Mouse (Mus musculus) yolk sac, embryonic 10.5 days (tissue): ENCODE measurements around the gene Ppig.
"Not testable (repeated sequence)": the region's sequence is repeated elsewhere in the genome, so short reads cannot be mapped to it uniquely, and the experiment has no call there.

ENCODE experiments used
- DNase-seq: peaks from one replicate; pipeline ENCODE4 v3.0.0-alpha.2; 2017; ENCODE audit warnings: low spot score

The Ppig gene

DNA sequence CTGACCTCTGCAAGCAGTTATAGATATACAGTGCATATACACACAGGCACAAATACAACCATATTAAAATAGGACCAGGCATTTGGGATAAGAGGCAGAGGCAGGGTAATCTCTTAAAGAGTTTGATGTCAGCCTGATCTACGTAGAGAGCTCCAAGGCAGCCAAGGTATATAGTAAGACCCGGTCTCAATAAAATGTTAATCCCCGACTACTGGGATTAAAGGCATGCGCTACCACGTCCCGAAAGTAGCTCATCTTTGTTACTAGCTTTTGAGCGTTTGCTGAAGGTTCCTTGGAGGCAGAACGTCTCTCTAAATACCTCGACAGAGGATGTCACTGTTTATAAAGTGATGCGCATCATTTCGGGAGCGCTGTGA, at the start of gene Ppig:
Gene Ppig (plus strand): TSS at position 273 of the 377 bp plus-strand sequence.
- DNase-seq: no peak

DNA sequence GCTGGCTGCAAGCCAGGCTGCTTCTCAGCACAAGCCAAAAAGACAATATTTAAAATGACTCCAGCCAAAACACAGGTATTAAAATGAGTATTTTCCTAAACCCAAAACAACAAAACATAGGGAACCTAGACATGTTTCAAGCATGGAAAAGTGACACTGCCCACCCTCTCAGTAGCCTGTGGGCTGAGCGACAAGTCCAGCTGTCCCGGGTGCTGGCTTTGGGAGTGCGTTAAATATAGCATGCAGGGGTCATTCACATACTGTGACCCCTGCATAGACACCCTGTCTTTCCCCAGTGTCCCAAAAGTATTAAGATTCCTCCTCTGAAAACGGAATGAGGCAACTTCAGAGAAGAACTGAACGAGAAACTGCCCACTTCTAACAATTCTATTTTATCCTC, 48.6 kb upstream of the Ppig start:
- DNase-seq: no peak

DNA sequence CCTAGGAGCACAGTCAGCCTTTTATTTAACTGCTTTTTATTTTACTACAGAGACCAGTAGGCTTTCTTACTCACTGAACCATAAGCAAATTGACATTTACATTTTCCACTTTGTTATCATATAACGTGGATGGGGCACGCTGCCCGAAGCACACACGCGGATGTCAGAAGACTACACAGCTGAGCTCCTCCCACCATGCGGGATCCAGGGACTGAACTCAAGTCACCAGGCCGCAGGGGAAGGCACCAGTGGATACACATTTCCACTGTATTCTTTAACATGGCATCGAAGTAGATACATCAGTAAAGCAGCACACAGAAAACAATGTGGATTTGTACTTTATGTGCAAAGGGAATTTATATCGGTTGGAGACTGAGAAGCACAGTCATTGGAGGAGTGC, 47.1 kb upstream of the Ppig start:
- DNase-seq: no peak

DNA sequence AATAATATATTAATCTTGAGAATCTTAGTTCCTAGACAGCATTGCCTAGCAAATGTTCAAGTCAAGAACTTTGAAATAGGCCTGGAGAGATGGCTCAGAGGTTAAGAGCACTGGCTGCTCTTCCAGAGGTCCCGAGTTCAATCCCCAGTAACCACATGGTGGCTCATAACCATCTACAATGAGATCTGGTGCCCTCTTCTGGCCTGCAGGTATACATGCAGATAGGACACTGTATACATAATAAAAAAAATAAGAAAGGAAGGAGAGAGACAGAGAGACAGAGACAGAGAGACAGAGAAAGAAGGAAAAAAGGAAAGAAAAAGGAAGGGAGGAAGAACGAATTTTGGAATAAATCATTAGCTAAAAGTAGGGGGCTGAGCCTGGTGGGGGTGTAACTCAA, 45.6 kb upstream of the Ppig start:
- no peak for DNase-seq

DNA sequence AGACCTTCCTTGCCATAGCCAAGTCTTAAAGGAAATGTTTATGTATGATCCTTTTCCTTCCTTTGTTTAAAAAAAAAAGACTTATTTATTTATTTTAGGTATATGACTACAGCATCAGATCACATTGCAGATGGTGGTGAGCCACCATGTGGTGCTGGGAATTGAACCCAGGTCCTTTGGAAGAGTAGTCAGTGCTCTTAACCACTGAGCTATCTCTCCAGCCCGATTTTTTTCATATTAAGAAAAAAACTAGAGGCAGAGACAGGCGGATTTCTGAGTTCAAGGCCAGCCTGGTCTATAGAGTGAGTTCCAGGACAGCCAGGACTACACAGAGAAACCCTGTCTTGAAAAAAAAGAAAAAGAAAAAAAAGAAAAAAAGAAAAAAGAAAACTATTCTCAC, 45.1 kb upstream of the Ppig start:
- not testable (repeated sequence) for DNase-seq

DNA sequence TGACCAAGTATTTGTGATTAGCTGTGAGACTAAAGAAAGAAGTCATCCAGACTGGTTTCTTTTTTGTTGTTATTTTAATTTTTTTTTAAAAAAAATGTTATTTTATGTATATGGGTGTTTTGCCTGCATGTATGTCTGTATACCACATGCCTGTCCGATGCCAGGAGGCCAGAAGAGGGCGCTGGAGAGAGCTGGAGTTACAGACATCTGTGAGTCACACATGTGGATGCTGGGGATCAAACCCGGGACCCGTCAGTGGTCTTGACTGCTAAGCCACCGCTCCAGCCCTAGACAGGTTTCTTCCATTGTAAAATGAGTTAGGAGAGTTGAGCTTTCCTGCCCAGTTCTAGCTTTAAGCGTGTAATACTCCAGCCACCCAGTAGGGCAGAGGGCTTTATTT, 42.4 kb upstream of the Ppig start:
- no peak for DNase-seq

DNA sequence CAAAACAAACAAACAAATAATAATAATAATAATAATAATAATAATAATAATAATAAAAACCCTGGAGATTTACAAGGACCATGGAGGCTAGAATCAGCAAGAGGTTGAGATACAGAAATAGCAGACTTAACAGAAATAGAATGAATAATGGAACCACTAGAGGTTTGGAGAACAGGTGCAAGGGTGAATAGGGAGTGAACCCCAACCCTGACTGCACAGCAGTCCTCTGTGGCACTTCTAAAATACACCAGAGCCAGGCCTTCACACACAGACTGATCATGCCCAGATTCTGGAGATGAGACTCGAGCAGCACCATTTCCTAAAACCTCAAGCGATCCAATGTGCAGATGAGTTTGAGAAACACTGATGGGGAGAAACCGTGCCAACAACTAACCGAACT, 40.4 kb upstream of the Ppig start:
- DNase-seq: no peak

DNA sequence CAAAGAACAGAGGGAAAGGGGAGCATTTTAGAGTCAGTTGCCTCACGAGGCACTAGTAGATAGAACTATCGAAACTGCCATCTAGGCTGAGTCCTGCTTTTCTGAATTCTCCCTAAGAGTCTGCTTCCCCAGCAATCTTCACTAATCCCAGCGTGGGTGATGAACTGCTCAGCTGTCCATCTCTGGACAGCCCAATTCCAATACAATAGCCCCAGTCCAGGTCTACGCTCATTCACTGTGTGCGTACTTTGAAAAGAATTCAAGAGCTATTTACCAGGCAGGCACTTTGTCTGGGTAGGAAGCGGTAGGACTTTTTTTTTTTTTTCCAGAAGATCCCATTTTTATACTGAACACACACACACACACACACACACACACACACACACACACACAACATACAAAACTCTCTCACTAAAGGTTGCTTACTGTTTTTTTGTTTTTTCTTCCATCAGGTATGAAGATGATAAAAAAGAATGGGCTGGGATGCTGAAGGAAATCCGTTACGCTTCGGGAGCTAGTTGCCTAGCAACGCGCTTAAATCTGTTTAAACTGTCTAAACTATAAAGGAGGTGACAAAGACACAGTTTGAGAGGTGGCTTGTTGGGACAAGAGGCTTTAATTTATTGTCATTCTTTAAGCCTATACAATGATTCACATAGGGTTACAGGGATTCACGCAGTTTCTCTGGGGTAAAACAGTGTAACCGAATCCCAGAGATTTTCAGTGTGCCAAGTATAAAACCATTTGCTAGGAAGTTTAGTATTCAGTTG, 39.1 kb upstream of the Ppig start:
- no peak for DNase-seq

DNA sequence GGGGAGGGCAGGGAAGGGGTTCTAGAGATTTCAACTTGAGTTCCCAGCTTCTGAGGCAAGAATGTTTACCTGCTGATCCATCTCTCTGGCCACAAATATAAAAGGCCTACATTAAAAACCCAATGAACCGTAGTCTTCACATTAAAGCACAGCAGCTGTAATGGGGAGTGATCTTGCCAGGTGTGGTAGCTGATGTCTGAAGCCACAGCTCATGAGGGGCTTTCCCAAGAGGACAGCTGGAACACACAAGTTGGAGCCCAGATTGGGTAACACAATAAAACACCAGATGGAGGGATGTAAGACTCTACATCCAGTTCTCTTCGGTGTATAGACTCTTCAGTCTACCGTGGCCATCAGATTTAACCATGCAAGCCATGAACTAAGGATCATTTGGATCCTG, 37.9 kb upstream of the Ppig start:
- DNase-seq: no peak

DNA sequence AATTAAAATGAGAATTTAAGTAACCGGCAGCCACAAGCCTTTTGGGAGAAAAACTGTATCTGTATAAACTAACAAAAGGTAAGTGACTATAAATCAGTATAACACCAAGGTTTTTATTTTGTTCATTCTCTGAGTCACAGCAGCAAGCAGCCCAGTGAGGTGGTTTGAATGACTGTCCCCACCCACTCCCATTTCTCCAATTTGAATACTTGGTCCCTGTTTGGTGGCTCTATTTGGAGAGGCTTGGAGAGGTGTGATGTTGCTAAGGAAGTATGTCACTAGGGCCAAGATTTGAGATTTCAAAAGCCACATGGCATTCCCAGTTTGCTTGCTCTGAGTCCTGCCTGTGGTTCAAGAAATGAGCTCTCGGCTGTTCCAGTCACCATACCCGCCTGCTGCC, 32.1 kb upstream of the Ppig start:
- no peak for DNase-seq

DNA sequence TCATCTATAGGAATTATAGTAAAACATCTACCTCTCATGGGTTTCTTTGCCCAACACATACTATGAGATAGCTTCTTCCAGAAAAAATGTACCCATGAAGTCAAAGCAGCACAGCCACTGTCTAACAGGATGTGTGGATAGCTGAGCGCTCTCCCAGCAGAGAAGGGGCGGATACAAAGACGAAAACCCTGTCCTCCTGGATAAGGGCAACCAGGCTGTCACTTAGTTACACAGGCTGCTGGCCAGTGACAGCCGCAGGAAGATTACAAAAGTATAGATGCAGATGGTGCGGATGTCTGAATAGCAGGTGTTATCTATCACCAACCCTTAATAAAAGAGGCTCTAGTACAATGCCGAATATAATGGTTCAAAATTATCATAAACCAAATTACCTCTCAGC, 31.5 kb upstream of the Ppig start:
- DNase-seq: no peak

DNA sequence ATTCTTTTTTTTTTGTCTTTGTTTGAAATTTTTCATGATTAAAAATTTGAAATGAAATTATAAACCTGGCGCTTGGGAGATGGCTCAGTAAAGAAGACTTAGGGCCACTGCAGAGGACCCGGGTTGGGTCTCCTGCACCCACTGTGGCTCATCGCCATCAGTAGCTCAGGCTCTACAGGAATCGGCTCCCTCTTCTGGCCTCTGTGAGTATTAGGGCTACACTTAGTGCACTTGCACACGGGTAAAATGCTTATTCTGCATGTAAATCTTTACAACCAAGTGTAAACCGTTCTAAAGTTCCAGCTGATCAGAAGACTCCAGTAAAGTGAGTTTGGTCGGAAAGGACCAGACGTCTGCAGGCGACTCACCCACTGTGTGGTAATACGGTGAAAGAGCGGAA, 28.8 kb upstream of the Ppig start:
- no peak for DNase-seq

DNA sequence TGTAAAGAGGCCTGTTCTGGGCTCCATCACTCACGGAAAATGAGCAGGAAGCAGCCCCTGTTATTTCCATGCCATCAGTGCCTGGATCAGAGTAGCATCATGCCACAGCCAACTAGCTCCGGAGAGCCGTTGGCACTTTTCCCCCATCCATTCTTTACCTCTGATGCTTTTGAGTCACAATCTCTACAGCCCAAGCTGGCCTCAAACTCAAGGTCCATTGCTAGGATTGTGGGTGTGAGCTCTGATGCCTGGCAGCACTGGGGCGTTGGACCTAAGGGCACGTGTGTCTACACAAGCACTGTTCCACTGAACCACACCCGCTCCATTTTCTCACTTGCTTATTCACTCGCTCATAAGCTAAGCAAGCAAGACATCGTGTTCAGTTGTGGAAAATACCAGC, 21.9 kb upstream of the Ppig start:
- DNase-seq: no peak

DNA sequence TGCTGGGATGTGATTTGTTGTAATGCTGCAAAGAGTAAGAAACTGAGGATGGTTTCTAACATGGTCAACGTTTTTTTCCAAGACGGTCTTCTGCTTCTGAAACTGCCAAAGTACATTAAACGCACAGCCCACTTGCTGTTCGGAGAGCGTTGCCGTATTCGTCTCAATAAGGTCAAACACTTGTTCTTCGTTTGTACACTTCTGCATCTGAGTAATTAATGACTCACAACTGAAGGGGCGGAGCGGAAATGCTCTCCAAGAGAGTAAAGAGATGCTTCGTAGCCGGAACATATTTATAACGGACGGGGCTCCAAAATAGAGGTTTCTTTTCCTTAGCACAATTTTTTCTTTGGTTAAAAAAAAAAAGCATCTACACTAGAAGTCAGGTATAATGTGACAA, 10.2 kb upstream of the Ppig start:
- no peak for DNase-seq

DNA sequence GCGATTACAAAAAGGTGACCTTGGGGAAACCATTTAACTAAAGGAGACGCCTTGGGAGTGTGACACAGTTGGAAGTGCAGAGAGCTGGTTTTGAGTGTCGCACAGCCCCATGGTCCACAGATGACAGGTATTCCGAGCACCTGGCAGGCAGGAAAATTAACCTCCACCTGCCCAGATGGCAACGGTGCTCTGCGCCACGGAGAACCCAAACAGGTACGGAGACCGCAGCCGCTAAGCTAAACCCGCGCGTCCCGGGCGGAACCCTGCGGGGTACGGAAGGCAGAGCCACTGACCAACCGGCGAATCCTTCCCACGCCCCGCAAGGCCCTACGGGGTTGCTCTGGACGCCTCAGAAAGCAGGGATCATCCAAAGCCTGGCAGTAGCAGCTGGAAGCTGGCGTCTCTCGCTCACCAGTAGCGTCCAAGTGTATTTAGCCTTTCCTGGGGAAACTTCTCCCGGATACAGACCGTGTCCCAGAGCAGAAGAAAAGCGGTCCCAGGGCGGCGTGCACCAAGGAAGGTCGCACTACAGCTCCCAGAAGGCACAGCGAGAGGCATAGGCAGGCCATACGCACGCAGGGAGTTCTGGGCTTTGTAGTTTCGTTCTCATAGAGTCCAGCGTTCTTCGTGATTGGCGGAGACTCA, 9.2 kb upstream of the Ppig start, which contains the start of gene Fastkd1:
Gene Fastkd1 (minus strand): TSS at position 536 of the 645 bp plus-strand sequence.
- DNase-seq: peak; percentile 87

DNA sequence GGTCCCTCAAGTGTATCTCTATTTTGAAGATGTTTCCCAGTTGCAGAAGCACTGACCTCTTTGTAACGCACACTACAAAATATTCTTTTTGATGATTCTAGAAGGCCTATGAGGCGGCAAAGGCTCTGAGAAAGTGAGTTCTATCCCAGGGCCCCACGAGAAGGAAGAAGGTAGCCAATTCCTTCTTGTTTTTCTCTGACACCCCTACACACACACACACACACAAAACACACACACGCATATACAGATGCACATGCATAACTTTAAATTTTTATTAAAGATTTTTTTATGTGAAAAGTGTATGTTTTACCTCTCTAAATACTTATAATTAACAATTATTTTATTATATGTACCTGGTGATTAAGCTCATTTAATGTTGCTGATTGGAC, 8.7 kb upstream of the Ppig start:
- no peak for DNase-seq

DNA sequence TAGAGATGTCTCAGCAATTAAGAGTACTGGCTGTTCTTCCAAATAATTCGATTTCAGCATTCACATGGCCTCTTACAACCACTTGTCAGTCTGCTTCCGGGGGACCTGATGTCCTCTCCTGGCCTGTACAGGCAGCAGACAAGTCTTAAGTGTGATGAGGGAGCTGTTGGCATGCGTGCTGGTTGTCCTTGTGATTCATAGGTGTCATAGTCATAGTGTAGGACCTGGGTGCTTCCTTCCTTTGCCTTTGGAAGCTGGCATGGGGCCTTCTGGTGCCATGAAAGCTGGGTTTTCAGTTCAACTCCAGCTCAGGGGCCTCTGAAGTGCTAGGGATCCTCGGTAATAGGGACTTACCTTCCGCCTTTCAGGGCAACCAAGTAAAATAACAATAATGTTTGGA, 8.2 kb upstream of the Ppig start:
- DNase-seq: no peak

DNA sequence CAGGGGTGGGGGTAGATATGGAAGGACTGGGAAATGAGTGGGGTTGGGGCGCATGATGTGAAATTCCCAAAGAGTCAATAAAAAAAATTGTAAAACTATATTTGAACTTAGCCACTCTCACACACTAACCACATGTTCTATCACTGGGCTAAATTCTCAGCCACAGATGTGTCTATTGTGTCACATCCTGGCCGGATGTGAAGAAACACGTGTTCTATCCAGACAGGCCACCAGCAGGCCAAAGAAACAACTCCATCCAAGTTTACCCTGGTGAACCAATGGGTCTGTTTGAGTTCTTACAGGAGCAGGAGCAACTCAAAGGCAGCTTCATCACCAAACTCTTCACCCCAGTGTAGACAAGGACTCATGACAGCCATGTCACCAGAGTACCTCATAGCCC, 5.9 kb upstream of the Ppig start:
- DNase-seq: no peak

DNA sequence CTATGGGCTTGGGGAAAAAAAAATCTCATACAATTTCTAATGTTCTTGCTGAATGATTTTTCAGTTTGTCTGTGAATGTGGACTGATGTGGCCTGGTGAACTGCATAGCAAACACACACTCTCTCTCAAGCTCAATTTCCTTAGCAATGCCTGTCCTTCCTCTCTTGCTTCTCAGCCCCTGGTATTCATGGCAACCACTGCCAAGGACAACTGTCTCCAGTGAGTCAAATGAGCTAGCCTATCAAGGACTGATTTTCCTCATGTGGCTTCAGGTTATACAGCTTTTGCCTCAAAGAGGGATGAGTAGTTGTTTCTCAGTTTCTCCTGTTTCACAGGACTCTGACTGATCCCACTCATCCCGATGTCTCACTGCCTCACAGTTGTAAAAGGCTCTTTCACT, 3.2 kb upstream of the Ppig start:
- DNase-seq: no peak

DNA sequence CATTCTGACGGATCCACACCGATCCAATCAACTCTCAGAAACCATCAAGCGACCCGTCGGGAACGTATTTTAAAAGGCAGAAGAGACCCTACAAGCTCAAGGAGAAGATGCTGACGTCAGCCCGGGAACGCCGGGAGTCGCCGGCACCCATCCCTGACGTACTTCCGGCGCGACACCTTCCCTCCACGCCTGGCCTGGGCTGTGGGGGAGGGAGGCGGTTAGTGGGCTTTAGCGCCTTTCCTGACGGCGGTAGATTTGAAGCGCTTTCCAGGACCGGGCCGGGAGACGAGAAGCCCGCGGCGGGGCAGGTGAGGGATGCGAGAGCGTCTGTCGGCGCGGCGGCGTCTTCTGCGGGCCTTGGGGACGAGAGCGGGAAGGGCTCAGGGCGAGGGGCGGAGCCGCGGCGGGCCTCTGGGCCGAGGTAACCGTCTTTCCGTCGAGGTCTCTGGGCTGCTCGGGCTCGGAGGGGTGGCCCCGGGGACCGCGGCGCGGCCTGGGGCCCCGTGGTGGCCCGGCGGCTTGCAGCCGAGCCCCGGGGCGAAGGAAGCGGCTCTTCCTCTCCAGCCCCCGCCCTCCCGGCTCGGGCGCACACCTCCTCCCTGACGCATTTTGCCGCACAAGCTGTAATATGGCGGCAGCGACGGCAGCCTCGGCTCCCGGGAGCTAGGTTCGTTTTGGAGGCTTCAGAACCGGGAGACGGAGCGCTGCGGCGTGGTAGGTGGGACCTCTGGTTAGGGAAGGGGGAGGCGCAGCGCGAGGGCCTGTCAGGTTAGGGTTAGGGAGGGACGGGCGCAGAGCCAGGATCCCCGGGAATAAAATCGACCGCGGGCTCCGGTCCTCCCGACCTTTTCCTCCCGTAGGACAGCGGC, 539 bp downstream of the Ppig start:
- peak; percentile 92 for DNase-seq

DNA sequence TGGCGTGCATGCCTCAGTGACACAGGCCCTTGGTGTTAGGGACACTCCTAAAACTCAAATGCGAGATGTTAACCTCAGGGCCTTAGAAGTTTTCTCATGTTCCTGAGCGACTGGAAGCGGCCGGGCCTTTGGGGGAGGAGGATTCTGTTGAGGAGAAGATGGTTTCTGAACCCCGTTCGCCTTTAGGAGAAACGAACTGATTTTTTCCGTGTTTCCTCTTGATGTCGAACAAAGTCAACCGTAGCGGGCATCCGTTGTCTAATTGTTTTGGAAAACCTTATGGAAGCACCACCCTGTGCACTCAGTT, 1.1 kb downstream of the Ppig start:
- DNase-seq: no peak

DNA sequence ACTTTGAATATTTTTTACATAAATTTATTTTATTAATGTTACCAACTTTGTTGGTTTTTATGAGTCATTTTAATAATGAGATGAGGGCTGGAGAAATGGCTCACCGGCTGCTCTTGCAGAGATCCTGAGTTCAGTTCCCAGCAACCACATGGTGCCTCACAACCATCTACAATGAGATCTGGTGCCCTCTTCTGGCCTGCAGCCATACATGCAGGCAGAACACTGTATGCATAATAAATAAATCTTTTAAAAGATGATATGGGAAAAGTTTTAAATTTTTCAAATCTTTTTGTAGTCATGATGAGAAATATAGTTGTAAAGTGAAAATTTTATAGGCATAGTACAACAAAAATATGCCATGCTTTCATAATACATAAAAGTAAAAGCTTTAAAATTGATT, 22.7 kb downstream of the Ppig start:
- no peak for DNase-seq

DNA sequence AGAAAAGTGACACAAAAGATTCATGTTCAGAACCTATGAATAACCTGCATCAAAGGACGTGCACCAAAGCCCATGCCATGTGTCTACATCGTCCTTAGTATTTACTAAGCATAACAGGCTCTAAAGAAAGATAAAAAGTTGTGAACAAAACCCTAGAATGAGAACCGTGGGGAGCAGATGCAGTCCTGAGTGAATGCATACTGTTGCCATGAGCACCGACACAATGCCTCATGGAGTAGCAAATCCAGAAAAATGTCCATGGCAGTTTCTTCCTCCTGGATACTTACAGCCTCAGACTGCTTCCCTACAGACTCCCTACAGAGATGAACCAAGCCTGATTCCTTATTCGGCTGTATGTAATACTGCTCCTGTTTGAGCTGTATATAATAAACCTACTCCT, 38.6 kb downstream of the Ppig start:
- DNase-seq: no peak
